Mouse (Mus musculus): ENCODE measurements at regions not wholly inside any gene's neighbourhood (a gene's known extent, or its start where the extent isn't known, plus 50 kb on each side); places are given as distances from the start of the nearest gene placed in this dataset.

DNA sequence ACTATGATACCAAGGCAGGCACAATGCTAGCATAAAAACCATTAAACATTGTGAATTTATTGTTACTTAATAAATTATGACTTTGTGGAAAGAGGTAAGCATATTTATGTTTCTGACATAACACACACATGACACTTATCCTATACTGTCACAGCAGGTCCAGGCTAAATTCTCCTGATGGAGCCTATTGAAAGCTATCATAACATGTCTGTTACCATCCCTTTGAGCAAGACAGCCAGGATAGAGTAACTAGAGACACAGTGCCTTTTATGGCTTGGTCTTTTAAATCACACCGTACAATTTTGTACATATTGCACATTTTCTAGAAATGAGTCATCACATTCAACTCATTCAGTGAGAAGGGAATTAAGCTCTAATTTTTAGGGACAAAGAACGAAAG, 67.8 kb upstream of the Adgra3 start:
- no peak for TF ChIP-seq CTCF (IDR thresholded peaks at IDR 0.05; ENCODE audit: low read depth)
- no peak for TF ChIP-seq EP300 (optimal IDR thresholded peaks at IDR 0.05)
